Comparison of ENCODE assay signal across 29 mouse cellular contexts in the genomic region with DNA sequence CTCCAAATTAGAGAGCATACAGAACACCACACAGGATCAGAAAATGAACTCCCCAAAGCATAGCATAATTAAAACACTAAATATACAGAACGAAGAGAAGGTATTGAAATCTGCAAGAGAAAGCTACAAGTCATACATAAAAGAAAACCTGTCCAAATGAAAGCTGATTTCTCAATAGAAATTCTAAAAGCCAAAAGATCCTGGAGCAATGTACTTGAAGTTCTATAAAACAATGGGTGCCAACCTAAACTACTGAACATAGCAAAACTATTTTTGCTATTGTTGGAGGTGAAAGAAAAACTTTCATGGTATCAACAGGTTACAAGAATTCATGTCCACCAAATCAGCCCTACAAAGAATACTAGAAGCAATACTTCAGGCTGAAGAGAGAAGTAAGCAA.
"Had no signal": no experiment of that assay in that cellular context is flagged by ENCODE, and none has a peak within 500 bp of the region (broad histone marks: within the 10 kb centered on the region; RNA-seq: fewer than 3 reads in every experiment).

No protein-coding gene starts in this region.

- H3K4me1 ChIP-seq: embryonic facial prominence, embryonic 10.5 days; embryonic facial prominence, embryonic 12.5 days; embryonic facial prominence, embryonic 13.5 days; embryonic facial prominence, embryonic 15.5 days; forebrain, embryonic 12.5 days; forebrain, embryonic 13.5 days; forebrain, embryonic 15.5 days; heart, embryonic 10.5 days had no signal

- H3K36me3 ChIP-seq: embryonic facial prominence, embryonic 12.5 days; embryonic facial prominence, embryonic 13.5 days; embryonic facial prominence, embryonic 15.5 days; forebrain, embryonic 15.5 days had no signal

- H3K4me2 ChIP-seq: embryonic facial prominence, embryonic 12.5 days; embryonic facial prominence, embryonic 13.5 days; embryonic facial prominence, embryonic 15.5 days; forebrain, embryonic 12.5 days; forebrain, embryonic 13.5 days; forebrain, embryonic 15.5 days had no signal

- H3K9me3 ChIP-seq: embryonic facial prominence, embryonic 12.5 days; embryonic facial prominence, embryonic 13.5 days; embryonic facial prominence, embryonic 15.5 days; forebrain, embryonic 13.5 days; forebrain, embryonic 15.5 days; heart, embryonic 10.5 days had no signal

- H3K9ac ChIP-seq: embryonic facial prominence, embryonic 12.5 days; embryonic facial prominence, embryonic 13.5 days; embryonic facial prominence, embryonic 15.5 days; forebrain, embryonic 12.5 days; forebrain, embryonic 13.5 days; forebrain, embryonic 15.5 days; forebrain, postnatal 0 days had no signal

- H3K4me3 ChIP-seq: embryonic facial prominence, embryonic 10.5 days; embryonic facial prominence, embryonic 12.5 days; embryonic facial prominence, embryonic 13.5 days; embryonic facial prominence, embryonic 15.5 days; erythroblast, embryonic 14.5 days; forebrain, embryonic 12.5 days; forebrain, embryonic 13.5 days; forebrain, embryonic 15.5 days; gastrocnemius, adult 2 months; heart, adult 2 months; heart, embryonic 10.5 days had no signal

- ATAC-seq: forebrain, embryonic 13.5 days; forebrain, embryonic 14.5 days; forebrain, embryonic 15.5 days; forebrain, embryonic 16.5 days; forebrain, postnatal 0 days had no signal

- H3K27ac ChIP-seq: embryonic facial prominence, embryonic 10.5 days; embryonic facial prominence, embryonic 12.5 days; embryonic facial prominence, embryonic 13.5 days; embryonic facial prominence, embryonic 15.5 days; forebrain, embryonic 12.5 days; forebrain, embryonic 13.5 days; forebrain, embryonic 15.5 days; gastrocnemius, adult 2 months; heart, adult 2 months; heart, embryonic 10.5 days had no signal

- DNase-seq: cerebellum, adult 2 months; cerebellum, adult 8-10 months; cerebellum, adult 9-10 months; cerebellum, adult 9-11 months; cerebellum, postnatal 10 days; cerebellum, postnatal 14 days; cerebellum, postnatal 25 days; cerebellum, postnatal 36 days; embryo, embryonic 11 days; forebrain, postnatal 0 days; gastrocnemius, adult 2 months; gastrocnemius, postnatal 10 days; gastrocnemius, postnatal 14 days; gastrocnemius, postnatal 25 days; gastrocnemius, postnatal 36 days; heart, adult 11 months; heart, adult 18-20 months; heart, adult 2 months had no signal

- H3K27me3 ChIP-seq: embryonic facial prominence, embryonic 12.5 days; embryonic facial prominence, embryonic 13.5 days; embryonic facial prominence, embryonic 15.5 days; forebrain, embryonic 12.5 days; forebrain, embryonic 13.5 days; forebrain, embryonic 15.5 days had no signal
